Mouse (Mus musculus) adrenal gland, adult 18-20 months (tissue): ENCODE results near the gene Commd1. TPM values are rescaled to one million over a fixed set of nuclear protein-coding genes. Genes with fewer than 3 reads are reported as not detected.
A peak's percentile ranks its signal among the peaks of the same experiment; 100 is the strongest.

ENCODE experiments used
- DNase-seq, 2 experiments: peaks; one replicate each; pipeline ENCODE4 v3.0.0; 2021 to 2022; ENCODE audit warnings: low spot score in 2 of 2
- long read RNA-seq, 2 experiments: library from polyadenylated mRNA; stranded (forward); transcript quantifications; one replicate each; pipeline ENCODE4 v2.0.0; 2021
- total RNA-seq, 2 experiments: library from RNA; stranded (reverse); gene quantifications; 1 replicate in 1 of 2; 2 replicates in 1 of 2; pipeline ENCODE4 v1.2.3; 2021

Gene Commd1
- 100 to 1,000 TPM in 1 of 2 experiments, 10 to 100 TPM in 1; 93.8 to 103 TPM for total RNA-seq
- long read RNA-seq, experiment 1, full-length matches to known transcripts: 24 of 24 reads
- long read RNA-seq, experiment 1, partial matches to known transcripts: 0 of 24 reads
- long read RNA-seq, experiment 1, other reads (novel, unspliced or antisense): 0 of 24 reads
- long read RNA-seq, experiment 2, full-length matches to known transcripts: 86 of 93 reads
- long read RNA-seq, experiment 2, partial matches to known transcripts: 0 of 93 reads
- long read RNA-seq, experiment 2, other reads (novel, unspliced or antisense): 7 of 93 reads

DNA sequence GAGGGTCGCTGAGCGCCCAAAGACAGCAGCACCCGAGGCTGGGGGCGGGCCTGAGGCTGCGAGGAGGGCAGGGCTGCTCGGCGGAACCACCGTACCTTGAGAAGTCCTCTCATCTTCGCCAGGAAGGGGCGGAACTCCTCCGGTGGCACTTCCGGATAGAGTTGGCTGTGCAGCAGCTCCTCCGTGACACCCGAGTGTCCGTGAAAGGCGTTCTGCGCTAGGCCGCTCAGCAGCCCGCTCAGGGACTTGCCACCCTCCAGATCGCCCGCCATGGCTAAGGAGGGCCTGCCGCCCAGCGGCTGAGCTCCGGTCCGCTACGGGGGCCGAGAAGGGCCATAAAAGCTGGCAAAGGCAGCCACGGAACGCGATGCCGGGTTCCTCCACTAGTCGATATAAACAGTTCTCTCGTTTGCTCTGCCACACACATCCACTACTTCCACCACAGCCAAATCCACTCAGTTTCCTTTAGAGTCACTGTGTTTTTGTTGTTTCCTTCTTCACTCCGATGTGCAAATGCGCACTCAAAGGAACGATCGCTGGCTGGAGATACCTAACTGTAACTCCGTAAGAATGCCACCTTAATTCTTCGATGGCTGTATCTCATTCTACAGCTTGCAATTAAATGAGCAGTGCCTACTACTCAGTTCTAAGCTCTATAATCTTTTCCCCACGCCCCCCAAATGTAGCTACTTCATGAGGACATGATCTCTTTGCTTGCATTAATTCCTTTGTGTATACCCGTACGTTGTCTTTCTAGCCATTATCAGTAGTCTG lies at the start of gene Commd1, which contains the start of gene Gm28048:
TSS of gene Commd1 (minus strand) at position 399 of the 774 bp plus-strand sequence.
TSS of gene Gm28048 (minus strand) at position 107 of the 774 bp plus-strand sequence.
- peak; percentile 97 to 98 for DNase-seq

GRCm38 (mm10) chr11:23029399-23029798 lies 47.2 kb upstream of the Commd1 start:
- no peak for DNase-seq

- DNase-seq: no peak
These were observed 46.8 kb upstream of the Commd1 start for GRCm38 (mm10) chr11:23028957-23029356.

DNA sequence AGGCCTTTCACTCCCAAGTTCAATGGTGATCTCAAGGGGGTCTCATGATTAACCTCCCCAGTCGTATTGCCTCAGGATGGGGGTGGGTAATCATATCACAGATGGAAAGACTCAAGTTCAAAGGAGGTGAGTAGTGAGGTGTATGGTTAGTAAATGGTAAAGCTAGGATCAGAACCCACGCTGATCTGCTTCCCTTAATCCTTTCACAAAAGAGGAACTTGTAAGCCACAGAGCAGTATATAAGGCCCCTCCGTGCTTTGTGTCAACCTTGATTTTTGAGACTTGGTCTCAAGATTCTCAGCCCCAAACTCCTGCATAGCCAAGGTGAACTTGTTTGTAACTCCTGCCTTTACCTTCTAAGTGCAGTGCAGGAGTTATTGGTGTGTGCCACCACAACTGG lies 42.0 kb upstream of the Commd1 start:
- no peak for DNase-seq

DNA sequence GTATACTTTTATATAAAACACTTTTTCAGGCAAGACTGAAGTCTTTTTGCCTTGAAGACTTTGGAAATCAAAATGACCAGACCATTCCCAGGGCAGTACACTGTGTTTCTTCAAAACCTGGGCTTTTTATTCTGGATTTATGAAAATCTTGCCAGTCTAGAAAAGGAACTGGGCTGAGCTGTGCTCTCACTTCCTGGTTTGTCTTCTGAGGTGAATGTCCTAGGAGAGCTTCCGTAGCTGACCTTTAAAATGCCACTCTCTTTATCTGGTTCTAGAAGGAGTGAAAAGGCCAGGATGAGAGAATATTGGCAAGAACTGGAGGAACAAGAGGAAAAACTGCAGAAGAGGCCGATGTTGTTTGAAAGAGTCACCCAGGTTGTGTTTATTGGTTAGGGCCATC lies 41.0 kb upstream of the Commd1 start:
- no peak for DNase-seq

- peak in 1 of 2 experiments; percentile 23 for DNase-seq
These were observed 38.7 kb upstream of the Commd1 start for GRCm38 (mm10) chr11:23020841-23021240.

DNA sequence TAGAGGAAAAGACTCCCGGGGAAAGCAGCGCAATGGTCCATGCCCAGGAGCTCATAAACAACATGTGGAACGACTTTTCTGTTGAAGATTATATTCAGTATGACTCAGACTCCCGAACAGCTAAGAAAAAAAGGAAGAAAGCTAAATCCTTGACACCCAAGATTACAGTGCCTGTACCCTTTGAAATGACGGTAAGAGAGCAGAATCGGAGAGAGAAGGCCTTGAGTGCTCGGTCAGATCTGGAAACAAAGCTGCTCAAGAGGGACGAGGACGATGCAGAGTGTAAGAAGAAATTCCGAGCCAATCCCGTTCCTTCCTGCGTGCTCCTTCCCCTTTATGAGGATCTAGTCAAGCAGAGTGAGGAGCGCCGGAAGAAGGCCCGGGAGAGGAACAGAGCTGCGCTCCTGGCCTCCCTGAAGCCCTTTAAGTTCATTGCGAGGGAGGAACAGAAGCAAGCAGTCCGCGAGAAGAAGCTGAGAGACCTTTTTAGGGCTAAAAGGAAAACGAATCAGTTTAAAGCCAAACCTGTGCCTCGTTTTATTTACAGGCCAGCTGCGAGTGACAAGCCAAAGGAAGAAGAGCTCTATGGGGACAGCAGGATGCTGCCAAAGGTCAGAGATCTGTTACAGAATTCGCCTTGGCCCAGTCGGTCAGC lies 38.1 kb upstream of the Commd1 start:
- peak; percentile 26 to 43 for DNase-seq

- DNase-seq: no peak
These were observed 35.8 kb upstream of the Commd1 start for GRCm38 (mm10) chr11:23017943-23018342.

DNA sequence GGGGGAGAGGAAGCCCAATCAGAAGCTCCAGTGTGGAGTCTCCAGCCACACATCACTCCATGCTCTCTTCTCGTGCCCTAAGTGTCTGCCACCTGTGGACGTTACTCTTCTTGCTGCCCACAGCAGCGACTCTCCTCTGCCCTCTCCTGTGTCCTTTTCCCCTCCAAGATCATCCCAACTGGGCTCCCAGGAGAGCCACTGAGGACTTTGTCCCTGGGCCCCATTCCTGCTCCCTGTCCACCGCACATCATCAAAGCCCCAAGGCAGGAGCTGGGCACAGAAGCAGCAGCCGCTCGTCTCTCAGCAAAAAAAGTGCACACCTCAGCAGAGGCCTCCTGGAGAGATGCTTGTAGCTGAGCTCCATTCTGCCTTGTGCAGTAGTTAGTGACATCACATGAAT lies 32.8 kb upstream of the Commd1 start:
- DNase-seq: no peak

DNA sequence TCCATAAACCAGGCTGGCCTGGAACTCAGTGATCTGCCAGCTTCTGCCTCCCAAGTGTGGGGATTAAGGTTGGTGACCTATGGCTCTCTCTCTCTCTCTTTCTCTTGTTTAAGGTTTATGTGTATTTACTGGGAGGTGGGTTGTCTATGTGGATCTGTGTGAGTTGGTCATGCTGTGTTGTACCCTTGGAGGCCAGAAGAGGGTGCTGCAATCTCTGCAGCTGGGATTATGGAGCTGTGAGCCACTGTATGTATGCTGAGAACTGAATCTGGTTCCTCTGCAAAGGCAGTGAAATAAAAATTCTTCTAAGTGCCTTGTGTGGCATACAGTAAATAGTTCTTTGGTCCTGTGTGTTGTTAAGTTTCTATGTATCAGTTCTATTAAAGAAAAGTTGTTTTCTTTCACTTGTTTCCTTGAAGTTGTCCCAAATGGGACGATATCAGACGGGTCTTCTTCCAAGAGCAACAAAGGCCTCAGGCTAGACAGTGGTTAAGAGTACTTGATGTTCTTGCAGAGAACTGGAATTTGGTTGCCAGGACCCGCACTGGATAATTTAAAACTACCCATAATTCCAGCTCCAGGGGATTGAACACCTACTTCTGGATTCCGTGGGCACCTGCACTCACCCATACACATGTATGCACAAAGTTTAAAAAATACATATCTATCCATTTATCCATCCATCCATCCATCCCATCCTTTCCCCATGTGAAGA lies 31.6 kb upstream of the Commd1 start:
- DNase-seq: no peak

- no peak for DNase-seq
These were observed 30.9 kb upstream of the Commd1 start for GRCm38 (mm10) chr11:23013096-23013495.

DNA sequence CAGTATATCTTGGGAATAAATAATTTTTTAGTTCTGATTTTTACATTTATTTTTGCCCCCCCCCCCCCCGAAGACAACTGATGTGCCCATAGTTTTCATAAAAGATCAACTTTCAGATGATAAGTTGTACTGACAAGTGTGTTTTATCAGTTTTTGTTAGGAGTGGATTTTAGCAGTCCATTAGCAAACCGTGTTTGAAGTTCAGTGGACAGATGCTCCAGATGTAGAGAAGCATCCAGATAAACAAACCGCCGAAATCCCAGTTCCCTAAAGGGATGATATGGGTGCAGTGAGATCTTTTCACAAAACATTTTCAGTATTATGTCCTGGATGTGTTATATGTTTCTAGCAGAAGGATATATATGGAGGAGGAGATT lies 26.6 kb upstream of the Commd1 start:
- no peak for DNase-seq

DNA sequence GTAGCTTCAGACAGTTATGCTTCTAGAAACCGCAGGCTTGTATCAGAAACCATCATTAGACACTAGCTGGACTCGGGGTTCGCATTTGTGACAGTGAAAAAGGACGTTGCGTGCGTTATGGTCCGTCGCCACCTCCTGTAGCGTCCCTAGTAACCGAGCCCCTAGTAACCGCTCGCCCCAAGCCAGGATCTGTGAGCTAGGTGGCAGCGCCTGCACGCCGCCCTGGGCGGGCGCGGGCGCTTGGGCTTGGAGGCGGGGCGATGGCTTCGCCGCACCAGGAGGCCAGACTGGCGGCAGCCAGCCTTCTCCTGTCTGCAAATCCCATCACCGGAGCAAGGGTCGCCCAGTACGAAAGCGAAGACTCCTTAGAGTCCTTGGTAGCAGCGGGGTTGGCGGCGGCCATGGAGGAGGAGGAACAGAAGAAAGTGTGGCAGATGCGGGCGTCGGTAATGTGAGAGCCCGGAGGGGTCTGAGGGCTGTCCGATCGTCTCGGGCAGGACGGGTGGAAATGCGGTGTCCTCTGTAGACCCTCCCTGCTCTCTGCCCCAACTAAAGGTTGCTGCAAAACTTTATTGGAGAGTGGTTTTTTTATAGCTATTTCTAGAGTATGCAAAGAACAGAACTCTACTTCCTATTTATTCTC lies 26.1 kb upstream of the Commd1 start:
- DNase-seq: peak; percentile 75 to 77

DNA sequence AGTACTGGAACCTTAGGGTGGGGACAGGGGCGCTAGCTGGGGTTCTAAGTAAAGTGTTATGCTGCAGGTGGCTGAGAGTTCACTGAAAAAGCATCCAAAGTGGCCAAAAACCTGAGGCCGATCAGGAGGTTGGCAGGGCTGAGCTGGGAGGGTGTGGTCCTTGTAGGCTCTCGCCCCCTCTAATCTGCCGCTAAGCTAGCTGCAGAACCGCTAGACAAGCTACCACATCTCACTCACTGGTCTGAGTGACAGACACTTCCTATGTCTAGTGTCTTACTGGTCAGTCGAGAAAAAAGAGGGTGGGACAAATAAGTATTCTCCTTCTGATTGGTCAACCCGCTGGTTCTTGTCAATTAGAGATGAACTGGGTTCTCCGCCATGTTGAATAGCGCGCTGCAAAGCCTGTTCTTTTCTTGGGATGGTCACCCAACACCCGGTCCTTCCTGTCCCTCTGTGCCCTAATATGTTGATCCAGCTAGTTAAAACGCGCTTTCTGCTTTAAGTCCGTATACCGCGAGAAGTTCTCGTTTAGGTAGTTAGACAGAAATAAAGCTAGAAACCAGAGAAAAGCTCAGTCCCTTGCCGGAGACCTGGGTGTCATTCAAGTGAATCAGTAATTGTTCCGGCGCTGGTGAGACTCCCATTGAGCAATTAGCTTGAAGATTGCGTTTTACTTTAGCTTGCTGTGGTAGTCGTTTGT lies 25.4 kb upstream of the Commd1 start, which contains the start of gene Fam161a:
TSS of gene Fam161a (plus strand) at position 51 of the 700 bp plus-strand sequence.
- DNase-seq: peak; percentile 52 to 67

DNA sequence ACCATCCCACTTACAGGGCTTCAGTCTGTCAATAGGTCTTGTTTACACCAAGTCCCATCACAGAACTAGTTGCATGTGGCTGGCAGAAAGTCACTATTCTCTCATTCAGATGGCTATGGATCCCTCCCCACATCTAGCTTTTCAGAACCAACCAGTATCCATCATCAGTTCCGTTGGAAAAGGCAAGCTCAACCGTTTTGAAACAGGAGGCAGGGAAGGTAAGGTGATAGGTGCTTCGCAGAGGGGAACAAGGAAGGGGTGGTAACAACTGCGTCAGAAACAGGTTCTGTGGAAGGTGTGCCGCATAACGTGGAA lies 24.9 kb upstream of the Commd1 start:
- DNase-seq: no peak

GRCm38 (mm10) chr11:23005276-23005675 lies 23.1 kb upstream of the Commd1 start:
- DNase-seq: no peak

DNA sequence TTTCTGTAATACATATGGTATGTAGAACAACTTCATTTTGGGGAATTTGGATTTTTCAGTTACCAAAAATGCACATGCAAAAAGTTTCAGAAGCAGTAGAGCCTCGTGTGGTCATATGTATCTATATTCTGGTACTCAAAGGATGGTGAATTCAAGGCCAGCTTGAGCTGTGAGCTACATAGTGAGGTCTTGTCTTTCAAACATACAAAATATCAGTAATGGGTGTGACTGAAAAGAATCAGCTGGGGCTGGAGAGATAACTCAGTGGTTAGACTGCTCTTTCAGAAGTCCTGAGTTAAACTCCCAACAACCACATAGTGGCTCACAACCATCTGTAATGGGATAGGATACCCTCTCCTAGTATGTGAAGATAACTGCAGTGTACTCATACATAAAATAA lies 16.1 kb upstream of the Commd1 start:
- no peak for DNase-seq

- DNase-seq: no peak
These were observed 13.3 kb upstream of the Commd1 start for GRCm38 (mm10) chr11:22995461-22995860.

DNA sequence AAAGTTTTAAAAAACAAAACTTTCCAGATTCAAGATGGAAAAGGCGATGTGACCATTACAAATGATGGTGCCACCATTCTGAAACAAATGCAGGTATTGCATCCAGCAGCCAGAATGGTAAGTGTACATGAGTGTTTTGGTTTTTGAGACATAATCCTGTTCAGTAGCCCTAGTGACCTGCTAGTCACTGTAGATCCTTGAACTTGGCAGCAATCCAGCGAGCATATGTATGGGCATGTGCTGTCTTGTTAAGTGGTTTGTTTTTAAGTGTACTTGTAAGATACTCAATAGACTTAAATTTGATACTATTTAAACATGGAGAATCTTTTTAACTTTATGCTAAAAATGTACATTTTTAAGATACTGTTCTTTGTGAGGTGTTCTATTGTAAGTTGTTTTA lies 12.1 kb upstream of the Commd1 start:
- DNase-seq: no peak

DNA sequence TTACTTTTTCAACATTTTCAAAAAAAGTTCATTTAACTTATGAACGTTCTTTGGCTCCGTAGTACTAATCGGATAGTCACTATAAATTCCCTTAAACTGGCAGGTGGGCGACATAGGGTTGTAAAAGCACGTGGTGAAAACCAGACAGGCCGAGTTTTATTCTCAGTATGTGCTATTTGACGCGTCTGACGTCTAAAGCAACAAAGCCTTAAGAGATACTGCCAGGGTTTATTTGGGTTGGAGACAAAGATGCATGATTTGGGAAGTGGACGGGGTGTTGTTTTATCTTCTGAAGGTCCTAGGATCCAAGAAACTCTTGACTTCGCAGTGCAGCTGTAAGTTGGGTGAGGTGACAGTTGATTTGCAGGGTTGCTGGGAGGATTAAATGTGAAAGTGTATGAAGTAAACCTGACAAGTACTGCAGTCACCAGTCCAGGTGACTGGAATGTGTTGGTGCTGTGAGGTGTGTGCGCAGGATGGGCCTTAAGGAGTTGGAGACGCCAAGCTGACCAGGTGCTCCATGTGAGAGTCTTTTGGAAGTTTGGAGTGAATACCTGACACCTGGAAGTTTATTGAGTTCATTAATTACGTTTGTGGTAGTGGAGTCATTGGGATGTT lies 9.1 kb upstream of the Commd1 start:
- no peak for DNase-seq
